Mouse (Mus musculus): ENCODE measurements around the gene Hsd3b1.
"Not testable (repeated sequence)": the region's sequence is repeated elsewhere in the genome, so short reads cannot be mapped to it uniquely, and the experiment has no call there.

The Hsd3b1 gene

DNA sequence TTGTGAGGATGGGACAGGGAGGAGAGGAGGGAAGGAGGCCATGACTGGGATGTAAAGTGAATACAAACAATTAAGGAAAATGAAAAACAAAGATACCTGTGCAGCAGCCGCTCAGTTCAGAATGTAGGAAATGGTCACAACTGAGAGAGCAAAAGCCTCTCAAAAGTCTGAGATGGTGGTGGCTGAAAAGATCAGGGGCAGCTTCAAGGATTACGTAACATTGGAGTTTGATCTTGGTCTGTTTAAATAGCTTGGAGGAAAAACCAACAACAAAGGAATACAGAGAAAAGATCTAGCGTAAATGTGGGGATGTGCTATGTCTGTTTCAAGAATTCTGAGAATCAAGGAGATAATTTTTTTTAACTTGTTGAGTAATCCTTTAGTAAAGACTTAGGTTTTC lies at the start of gene Hsd3b1:
Hsd3b1 (minus strand) TSS at position 219 of the 400 bp plus-strand sequence.
- DNase-seq: no peak

GRCm38 (mm10) chr3:98897606-98898005 lies 38.0 kb upstream of the Hsd3b1 start:
- no peak for DNase-seq

DNA sequence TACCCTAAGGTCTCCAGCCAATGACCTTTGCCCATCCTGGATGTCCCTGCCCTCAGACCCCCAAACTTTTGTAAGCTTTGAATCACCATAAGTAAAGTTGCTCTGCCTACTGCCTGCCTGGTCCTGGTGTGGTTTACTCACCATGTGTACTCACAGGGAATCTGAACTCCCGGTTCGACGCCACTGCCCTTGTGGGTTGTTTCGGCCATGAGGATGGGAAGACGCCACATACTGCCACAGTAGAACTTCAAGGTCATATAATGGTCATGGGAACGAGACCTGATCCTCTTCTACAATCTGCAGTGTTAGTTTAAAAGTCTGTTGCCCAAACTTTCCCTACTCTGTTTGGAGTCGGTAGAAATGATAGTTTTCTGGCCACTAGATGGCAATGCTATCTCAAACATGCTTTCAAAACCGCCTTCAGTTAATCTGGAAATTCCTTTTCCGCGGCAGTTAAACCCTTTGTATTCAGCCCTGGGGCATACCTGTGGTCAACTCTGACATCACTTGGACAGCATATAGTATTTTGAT lies 35.5 kb upstream of the Hsd3b1 start:
- no peak for DNase-seq

GRCm38 (mm10) chr3:98893057-98893772 lies 33.6 kb upstream of the Hsd3b1 start, which contains the start of gene Hao2:
Hao2 (minus strand) TSS chr3:98893239.
- no peak for DNase-seq

- DNase-seq: no peak
Observed at GRCm38 (mm10) chr3:98890430-98890829, 30.8 kb upstream of the Hsd3b1 start.

DNA sequence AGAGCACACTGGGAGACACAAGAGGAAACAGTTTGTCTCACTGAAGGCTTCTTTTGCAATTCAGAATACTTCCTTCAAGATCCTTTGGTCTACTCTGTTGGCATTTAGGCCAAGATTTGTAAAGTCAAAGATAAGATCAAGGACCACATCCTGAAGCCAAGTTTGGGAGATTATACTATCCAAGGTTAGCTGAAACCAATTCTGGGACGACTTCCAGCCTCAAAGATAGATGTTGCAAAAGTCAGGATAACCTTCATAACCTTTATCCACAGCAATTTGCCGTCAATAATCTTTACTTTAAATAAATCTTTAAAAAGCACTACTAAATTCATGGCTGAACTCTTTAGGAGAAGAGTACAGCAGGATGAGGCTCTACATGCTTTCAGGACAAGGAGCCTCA lies 28.6 kb upstream of the Hsd3b1 start:
- DNase-seq: no peak

- DNase-seq: no peak
Observed at GRCm38 (mm10) chr3:98880831-98881230, 21.2 kb upstream of the Hsd3b1 start.

DNA sequence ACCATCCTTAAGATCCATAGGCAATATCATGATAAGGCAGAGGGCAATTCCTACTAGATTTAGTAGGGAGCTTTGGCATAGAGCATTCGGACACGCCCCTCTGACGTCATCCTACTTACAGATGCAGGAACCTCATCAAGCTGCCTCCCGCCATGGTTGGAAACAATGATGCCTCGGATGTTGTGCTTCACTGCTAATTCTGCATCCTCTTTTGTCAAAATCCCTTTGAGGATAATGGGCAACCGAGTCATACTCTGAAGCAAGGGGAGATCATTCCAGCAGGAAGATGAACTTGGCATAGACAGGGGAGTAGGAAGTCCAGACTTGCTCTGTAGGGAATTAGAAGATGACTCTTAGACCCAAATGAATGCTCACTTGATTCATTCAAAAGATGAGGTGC lies 20.6 kb upstream of the Hsd3b1 start:
- no peak for DNase-seq

DNA sequence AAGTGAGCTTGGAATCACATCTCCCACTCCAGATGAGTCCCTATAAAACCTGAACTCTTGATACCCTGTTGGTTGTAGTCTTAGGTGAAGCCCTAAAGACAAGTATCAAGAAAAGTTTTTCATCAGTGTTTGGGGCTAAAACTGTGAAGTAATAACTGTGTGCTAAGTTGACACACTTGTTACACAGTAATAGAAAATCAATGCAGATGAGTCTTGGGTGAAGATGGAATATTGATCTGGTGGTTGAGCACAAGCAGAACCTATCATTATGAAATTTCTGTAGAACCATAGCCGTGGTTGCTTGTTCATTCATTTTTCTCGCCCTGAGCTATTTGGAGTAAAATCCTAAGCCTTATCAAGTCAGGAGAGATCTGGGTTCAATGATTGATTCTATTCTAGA lies 8.6 kb upstream of the Hsd3b1 start:
- DNase-seq: no peak

- DNase-seq: no peak
Observed at GRCm38 (mm10) chr3:98862800-98863199, 3.2 kb upstream of the Hsd3b1 start.

DNA sequence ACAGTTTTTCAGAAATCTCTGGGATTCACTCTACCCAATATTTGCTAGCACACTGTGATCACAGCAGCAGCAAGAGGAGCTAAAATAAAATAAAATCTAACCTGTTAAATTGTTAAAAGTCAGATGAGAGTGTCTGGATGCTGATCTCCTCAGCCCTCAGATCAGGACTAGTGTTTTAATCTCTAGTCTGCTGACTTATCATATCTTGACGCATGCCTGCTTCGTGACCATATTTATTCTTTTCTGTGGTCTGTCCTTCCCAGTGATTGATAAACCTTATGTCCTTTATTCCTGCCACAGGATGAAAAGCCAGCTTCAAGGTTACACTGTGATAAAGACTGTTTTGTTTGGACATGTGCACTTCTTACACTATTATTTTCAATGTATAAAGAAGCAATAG lies 1.5 kb downstream of the Hsd3b1 start:
- DNase-seq: no peak

- DNase-seq: no peak
Observed at GRCm38 (mm10) chr3:98856892-98857291, 2.7 kb downstream of the Hsd3b1 start.

DNA sequence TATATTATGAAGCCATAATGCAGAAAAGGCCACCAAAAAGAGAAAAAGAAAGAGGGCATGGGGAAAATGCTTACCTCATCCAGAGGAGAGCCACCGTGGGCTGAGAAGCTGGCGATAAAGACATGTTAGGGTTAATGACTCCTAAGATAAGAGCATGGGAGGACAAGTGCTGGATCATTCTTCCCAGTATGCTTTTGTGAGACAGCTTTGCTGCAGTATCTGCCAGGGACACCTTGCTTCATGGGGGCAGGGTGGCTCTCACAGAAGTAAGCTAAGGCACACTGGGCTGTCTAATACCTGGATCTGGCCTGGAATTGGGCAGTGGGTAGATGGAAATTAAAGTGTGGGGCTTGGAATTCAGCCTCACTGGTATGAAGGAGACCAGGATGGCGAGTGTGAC lies 4.4 kb downstream of the Hsd3b1 start:
- no peak for DNase-seq

DNA sequence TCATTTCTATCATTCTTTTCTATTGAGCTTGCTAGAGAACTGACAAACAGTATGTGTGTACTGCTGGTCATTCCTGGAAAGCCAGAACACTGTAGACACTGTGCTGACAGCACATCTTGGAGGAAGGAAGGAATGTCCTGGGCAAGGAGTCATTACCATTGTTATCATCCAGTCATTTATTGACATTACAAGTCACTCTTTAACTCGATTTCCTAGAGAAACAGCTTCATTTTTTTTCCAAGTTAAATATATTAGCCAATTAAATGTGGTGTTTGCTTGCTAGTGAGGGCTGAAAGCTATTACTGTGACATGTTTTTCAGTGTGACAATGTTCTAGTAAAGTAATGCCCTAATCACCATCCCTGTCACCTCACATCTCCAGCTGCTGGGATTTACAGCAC lies 5.9 kb downstream of the Hsd3b1 start:
- no peak for DNase-seq

DNA sequence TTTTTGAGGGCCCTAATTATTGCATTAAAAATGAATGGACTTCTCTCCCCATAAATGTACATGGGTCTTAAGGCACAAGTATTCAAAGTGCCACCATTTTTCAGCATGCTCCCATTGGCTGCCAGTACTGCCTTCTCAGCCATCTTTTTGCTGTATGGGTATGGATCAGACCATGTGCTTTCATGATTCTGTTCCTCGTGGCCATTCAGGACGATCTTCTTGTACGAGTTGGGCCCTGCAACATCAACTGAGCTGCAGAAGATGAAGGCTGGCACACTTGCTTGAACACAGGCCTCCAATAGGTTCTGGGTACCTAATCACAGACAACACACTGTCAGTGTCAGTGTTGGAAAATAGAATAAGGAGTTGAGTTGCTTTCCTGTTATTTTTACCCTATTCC lies 6.5 kb downstream of the Hsd3b1 start:
- DNase-seq: no peak

DNA sequence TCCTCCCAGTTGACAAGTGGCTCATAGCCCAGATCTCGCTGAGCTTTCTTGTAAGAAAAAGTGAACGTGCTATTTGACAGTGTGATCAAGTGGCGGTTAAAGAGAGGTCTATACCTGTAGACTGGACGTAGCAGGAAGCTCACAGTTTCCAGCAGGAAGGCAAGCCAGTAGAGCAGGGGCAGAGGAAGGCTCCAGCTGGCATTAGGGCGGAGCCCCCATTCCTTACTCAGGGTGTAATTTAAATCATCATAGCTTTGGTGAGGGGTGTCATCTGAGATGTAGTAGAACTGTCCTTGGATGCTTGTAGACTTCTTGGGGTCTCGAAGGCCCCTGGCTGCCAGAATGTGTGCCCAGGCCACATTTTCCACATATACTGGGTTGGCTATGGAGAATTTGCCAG lies 7.0 kb downstream of the Hsd3b1 start:
- no peak for DNase-seq

DNA sequence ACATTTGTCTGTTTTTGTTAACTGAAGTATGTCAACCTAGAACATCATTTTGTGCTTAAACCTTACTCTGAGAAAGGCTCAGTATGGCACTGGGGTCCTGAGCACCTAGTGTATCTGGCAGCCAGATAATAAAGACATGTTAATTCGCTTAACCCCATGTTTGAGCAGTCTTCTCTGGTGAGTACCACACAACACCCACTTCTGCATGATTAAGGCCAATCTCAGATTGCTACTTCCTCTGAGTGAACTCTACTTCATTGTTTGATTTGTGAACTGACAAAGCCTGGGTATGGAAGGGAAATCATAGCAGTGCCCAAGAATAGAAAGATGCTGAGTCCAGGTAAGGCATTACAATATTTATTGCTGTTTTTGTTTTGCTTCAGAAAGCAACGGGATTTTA lies 7.7 kb downstream of the Hsd3b1 start:
- DNase-seq: no peak

DNA sequence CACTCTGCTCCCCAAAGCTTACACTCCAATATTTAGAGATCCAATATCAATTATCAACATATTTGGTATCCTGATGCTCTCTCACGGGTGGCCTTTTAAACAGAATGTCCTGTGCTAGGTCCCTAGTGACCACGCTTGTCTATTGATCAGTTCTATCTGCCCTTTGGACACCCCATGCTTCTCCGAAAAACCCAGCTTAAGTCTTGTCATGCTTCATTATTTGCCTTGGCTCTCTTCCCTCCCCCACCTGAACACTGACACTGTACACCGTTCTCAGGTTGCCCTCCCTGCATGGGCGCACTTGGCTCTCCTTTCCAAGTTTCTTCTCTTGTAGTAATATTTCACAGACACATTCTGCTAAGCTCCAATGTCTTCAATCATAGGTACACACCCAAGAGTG lies 9.3 kb downstream of the Hsd3b1 start:
- DNase-seq: no peak

DNA sequence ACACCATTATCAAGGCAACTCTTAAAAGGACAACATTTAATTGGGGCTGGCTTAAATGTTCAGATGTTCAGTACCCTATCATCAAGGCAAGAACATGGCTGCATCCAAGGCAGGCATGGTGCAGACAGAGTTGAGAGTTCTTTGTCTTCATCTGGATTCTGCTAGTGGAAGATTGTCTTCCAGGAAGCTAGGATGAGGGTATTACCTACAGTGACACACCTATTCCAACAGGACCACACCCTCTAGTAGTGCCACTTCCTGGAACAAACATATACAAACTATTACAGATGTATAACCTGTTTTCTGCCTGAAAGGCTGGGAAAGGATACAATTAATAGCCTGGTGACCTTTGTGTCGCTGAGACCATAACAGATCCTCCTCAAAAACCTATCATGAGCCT lies 10.7 kb downstream of the Hsd3b1 start:
- no peak for DNase-seq

DNA sequence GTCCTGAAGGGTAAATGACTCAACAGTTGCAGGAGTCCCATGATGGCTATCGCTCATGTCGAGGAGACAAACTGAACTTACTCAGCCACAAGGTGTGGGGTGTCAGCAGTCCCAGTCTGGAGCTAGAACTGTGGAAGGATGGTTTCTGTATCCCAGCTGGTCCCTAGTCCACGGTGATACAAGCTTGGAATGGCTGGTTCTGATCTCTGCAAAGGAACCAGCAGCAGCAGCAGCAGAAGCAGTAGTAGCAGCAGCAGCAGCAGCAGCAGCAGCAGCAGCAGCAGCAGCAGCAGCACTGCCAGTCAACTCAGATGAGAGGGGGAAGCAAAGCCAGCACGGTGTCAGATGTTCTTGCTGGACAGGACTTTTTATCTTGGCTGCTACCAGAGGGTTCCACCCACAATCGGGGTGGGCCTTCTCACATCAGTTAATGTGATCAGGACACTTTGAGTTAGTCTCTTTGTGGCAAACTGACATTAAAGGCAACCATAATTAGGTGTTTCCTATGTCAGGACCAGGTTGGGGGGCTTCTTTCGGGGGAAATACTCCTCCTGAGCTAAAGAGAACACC lies 45.4 kb downstream of the Hsd3b1 start, which contains the start of gene Hsd3b6:
Hsd3b6 (minus strand) TSS at position 343 of the 570 bp plus-strand sequence.
- DNase-seq: no peak

GRCm38 (mm10) chr3:98812653-98813052 lies 46.9 kb downstream of the Hsd3b1 start:
- DNase-seq: not testable (repeated sequence)

GRCm38 (mm10) chr3:98805032-98805431 lies 54.6 kb downstream of the Hsd3b1 start:
- DNase-seq: not testable (repeated sequence)
